Mouse (Mus musculus) stomach, embryonic 14.5 days (tissue): Measurements from ENCODE around the gene Arhgap1. TPM values are rescaled to one million over a fixed set of nuclear protein-coding genes. Genes with fewer than 3 reads are reported as not detected.
"Not testable (repeated sequence)": the region's sequence is repeated elsewhere in the genome, so short reads cannot be mapped to it uniquely, and the experiment has no call there.

Experiments
- ATAC-seq: fragments of 200-750 bp; cut with Nextera tagmentation; 2 replicates; pipeline ENCODE4 v1.8.0; 2017; ENCODE audit warnings: low read depth, moderate TSS enrichment; ENCODE audit not compliant: insufficient number of reproducible peaks, insufficient read depth, low FRiP score
- H3K27ac ChIP-seq: fragments of 300-500 bp; sonication (generic); 2 replicates; pipeline ENCODE4 v1.5.1; 2014; ENCODE audit warnings: mild to moderate bottlenecking, low read length, moderate library complexity, mixed read lengths
- H3K27me3 ChIP-seq: fragments of 300-500 bp; sonication (generic); 2 replicates; pipeline ENCODE4 v1.6.1; 2014; ENCODE audit warnings: low read length, control low read depth, mixed read lengths; ENCODE audit not compliant: control insufficient read depth, insufficient read depth
- H3K36me3 ChIP-seq: fragments of 300-500 bp; sonication (generic); 2 replicates; pipeline ENCODE4 v1.6.1; 2014; ENCODE audit warnings: mild to moderate bottlenecking, control low read depth, low read length, moderate library complexity, mixed read lengths; ENCODE audit not compliant: control insufficient read depth, insufficient read depth
- H3K4me1 ChIP-seq: fragments of 300-500 bp; sonication (generic); 2 replicates; pipeline ENCODE4 v1.6.1; 2014; ENCODE audit warnings: low read length, control low read depth, mixed read lengths; ENCODE audit not compliant: control insufficient read depth, insufficient read depth
- H3K4me2 ChIP-seq: fragments of 300-500 bp; sonication (generic); replicated peaks from 2 replicates; pipeline ENCODE4 v1.6.1; 2014; ENCODE audit warnings: low read depth, low read length, control low read depth
- H3K4me3 ChIP-seq: fragments of 300-500 bp; sonication (generic); 2 replicates; pipeline ENCODE4 v1.5.1; 2014; ENCODE audit warnings: low read depth, low read length, control low read depth
- H3K9ac ChIP-seq: fragments of 300-500 bp; sonication (generic); replicated peaks from 2 replicates; pipeline ENCODE4 v1.6.1; 2014; ENCODE audit warnings: low read depth, mild to moderate bottlenecking, control low read depth, low read length, moderate library complexity, mixed read lengths
- H3K9me3 ChIP-seq: fragments of 300-500 bp; sonication (generic); 2 replicates; pipeline ENCODE4 v1.6.1; 2016; ENCODE audit warnings: low read depth, low read length, control low read depth; ENCODE audit not compliant: control insufficient read depth
- WGBS: fragments of 180-500 bp; shearing (Covaris S2); extraction: QIAGEN DNeasy Blood & Tissue Kit; methylation state at CpG from one replicate; pipeline ENCODE4 v1.1.7; 2014; 5-methylcytosine and 5-hydroxymethylcytosine counted together
- polyA plus RNA-seq: library from polyadenylated mRNA; unstranded; fragments of >200 nt; fragmentation: Nextera tagmentation; extraction: Ambion mirVana; gene quantifications from 2 replicates; pipeline ENCODE4 v1.2.1, GENCODE M21; 2014

Gene Arhgap1
- polyA plus RNA-seq, result 147 and 154 TPM in 2 replicates

DNA sequence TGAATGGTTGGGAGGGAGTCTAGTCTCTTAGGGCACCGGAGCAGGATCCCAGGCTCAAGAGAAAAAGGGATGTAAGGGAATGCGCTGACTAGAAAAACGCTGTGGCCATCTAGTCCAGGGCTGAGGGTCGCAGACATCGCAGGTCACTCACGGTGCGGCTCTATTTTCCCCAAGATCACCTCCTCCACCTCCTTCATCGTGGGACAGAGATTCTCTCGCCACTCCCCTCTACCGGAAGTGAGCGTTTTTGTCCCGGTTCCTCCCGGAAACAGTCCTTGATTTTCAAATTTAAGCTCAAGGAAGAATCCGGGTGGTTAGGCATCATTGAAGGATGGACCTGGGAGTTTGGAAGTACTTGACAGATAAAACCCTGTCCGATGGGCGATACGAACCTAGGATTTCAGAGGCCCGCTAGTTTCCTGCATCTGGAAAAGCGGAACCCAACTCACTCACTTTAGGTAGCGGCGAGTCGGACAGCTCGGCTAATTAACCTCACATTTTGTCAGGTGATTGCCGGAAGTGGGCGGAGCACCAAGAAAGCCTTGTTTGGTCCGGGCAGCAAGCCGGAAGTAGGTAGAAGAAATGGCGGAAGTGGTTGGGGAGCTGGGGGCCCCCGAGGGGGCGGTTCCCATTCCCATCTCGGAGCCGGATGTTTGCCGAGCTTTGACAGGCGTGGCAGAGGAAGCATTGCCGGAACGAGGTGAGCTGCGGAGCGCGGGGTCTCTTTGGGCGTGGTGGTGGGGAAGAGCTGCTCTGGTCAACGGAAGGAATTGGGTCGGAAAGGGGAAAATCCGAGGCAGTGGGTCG is at the start of gene Arhgap1, which contains the start of gene Zfp408:
Arhgap1 (plus strand) TSS at position 308 of the 807 bp plus-strand sequence.
Zfp408 (minus strand) TSS at position 239 of the 807 bp plus-strand sequence.
- Histone ChIP-seq H3K36me3 (peaks cover 45% of the 10 kb centered on the region), H3K4me1 (peaks cover 14% of the 10 kb centered on the region; the same call in 1 of the 2 replicates), H3K4me2 (peak within 1 kb of the TSS; percentile 88), H3K27me3 (no peaks in the 10 kb centered on the region), H3K4me3 (peak within 1 kb of the TSS; percentile 88), H3K9ac (peak within 1 kb of the TSS; percentile 85), H3K27ac (peak within 1 kb of the TSS; percentile 86), H3K9me3 (no peaks in the 10 kb centered on the region)
- peak; percentile 95 for ATAC-seq
- under 1% methylated on average over 44 of the region's 44 CpGs for WGBS

DNA sequence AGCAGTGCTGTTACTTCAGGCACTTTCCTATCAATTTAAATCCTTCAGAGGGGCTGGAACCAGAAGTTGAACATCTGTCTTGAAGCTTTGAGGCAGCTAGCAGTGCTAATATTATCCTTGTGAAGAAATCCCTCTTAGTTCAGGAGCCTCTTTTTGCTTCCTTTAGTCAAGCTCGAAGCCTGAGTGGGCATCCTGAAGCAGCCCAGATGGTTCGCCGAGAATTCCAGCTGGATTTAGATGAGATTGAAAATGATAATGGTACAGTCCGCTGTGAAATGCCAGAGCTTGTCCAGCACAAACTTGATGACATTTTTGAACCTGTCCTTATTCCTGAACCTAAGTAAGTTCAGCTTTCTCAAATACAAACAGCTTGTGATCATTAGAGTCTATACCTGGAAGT is 49.2 kb upstream of the Arhgap1 start:
- 97% methylated on average over 4 of the region's 4 CpGs for WGBS
- Histone ChIP-seq H3K9ac (no peak overlapping the region), H3K4me3 (no peak overlapping the region), H3K4me1 (no peaks in the 10 kb centered on the region), H3K9me3 (no peaks in the 10 kb centered on the region), H3K27ac (no peak overlapping the region), H3K36me3 (peaks cover 82% of the 10 kb centered on the region), H3K4me2 (no peak overlapping the region), H3K27me3 (no peaks in the 10 kb centered on the region)
- ATAC-seq, result no peak

DNA sequence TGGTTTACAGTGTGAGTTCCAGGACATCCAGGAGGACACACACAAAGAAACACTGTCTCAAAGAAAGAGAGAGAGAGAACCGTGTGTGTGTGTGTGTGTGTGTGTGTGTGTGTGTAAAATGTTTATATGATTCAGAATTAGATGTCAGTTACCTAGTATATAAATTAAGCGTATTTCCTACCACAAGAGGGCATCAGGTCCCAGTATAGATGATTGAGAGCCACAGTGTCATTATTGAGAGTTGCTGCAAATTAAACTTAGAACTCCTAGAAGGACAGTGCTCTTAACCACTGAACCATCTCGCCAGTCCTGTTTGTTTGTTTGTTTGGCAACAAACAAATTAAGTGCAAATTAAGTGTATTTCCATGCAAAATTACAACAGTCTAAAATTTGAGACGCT is 47.3 kb upstream of the Arhgap1 start:
- 91% methylated on average over 4 of the region's 4 CpGs for WGBS
- ATAC-seq, result no peak
- no peak overlapping the region for H3K9ac ChIP-seq
- no peak overlapping the region for H3K4me3 ChIP-seq
- no peak overlapping the region for H3K27ac ChIP-seq
- no peak overlapping the region for H3K4me2 ChIP-seq
- no peaks in the 10 kb centered on the region for H3K27me3 ChIP-seq
- H3K9me3 ChIP-seq, result no peaks in the 10 kb centered on the region
- H3K36me3 ChIP-seq, result peaks cover 79% of the 10 kb centered on the region
- no peaks in the 10 kb centered on the region for H3K4me1 ChIP-seq

DNA sequence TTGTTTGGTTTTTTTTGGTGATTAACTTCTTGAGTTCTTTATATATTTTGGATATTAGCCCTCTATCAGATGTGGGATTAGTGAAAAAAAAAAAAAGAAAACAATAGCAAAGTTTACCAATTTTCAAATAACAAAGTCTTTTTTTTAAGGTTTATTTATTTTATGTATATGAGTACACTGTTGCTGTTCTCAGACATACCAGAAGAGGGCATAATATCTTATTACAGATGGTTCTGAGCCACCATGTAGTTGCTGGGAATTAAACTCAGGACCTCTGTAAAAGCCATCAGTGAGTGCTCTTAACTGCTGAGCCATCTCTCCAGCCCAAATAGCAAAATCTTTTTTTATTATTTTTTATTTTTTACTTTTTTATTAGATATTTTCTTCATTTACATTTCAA is 40.3 kb upstream of the Arhgap1 start:
- peaks cover 55% of the 10 kb centered on the region for H3K36me3 ChIP-seq
- not testable (repeated sequence) for H3K9me3 ChIP-seq, H3K4me2 ChIP-seq, ATAC-seq, H3K27me3 ChIP-seq, H3K9ac ChIP-seq, H3K4me1 ChIP-seq, H3K27ac ChIP-seq, H3K4me3 ChIP-seq

DNA sequence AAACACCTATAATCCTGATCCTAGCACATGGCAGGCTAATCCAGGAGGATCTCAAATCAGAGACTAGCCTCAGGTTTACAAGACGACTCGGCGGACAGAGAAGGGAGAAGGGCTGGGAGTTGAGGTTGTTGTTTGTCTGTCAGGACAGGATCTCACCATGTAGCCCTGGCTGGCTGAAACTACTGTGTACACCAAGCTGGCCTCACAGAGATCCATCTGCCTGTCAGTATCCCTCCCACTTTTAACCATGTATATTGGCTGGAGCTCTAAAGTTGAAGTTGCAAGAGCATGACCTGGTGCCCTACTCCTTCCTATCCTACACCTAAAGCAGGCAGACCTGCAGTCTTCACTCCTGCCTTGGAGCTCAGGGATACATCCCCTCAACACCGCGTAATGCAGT is 27.3 kb upstream of the Arhgap1 start:
- Histone ChIP-seq H3K27me3 (no peaks in the 10 kb centered on the region), H3K4me1 (no peaks in the 10 kb centered on the region), H3K36me3 (peaks cover 38% of the 10 kb centered on the region), H3K9me3 (no peaks in the 10 kb centered on the region), H3K9ac (no peak overlapping the region), H3K4me3 (no peak overlapping the region), H3K27ac (no peak overlapping the region), H3K4me2 (no peak overlapping the region)
- no peak for ATAC-seq
- 96% methylated on average over 5 of the region's 5 CpGs for WGBS

DNA sequence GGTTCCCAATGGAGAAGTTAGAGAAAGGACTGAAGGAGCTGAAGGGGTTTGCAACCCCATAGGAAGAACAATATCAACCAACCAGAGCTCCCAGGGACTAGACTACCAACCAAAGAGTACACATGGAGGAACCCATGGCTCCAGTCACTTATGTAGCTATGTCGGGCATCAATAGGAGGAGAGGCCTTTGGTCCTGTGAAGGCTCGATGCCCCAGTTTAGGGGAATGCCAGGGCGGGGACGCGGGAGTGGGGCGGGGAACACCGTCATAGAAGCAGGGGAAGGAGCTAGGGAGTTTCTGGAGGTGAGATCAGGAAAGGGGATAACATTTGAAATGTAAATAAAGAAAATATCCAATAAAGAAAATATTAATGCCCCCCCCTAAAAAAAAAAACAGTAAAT is 26.3 kb upstream of the Arhgap1 start:
- H3K36me3 ChIP-seq, result peaks cover 29% of the 10 kb centered on the region
- not testable (repeated sequence) for H3K9me3 ChIP-seq, H3K4me1 ChIP-seq, H3K27ac ChIP-seq, H3K9ac ChIP-seq, H3K27me3 ChIP-seq, ATAC-seq, H3K4me2 ChIP-seq, H3K4me3 ChIP-seq
- 89% methylated on average over 7 of the region's 7 CpGs for WGBS

DNA sequence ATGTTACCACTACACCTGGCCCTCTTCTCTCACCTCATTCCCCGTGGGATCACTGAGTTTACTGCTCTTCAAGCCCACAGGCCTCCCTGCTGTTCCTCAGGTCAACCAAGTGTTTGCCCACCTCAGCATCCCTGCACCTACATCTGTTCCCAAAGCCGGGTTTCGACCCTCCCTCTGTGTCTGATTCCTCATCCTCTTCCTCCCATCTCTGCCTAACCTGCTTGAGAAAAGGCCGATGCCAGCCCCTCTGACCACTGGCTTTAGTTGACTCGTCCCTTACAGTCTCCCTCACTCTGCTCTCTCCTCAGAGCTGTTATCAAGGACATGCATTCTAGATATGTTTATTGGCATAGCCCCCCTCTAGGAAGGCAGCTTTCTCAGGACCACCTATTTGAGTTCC is 22.2 kb upstream of the Arhgap1 start:
- H3K4me3 ChIP-seq, result no peak overlapping the region
- H3K9ac ChIP-seq, result no peak overlapping the region
- no peaks in the 10 kb centered on the region for H3K27me3 ChIP-seq
- ATAC-seq, result no peak
- WGBS, result 78% methylated on average over 5 of the region's 5 CpGs
- no peak overlapping the region for H3K27ac ChIP-seq
- no peaks in the 10 kb centered on the region; the same call in 1 of the 2 replicates for H3K36me3 ChIP-seq
- no peak overlapping the region for H3K4me2 ChIP-seq
- H3K4me1 ChIP-seq, result no peaks in the 10 kb centered on the region
- H3K9me3 ChIP-seq, result no peaks in the 10 kb centered on the region

DNA sequence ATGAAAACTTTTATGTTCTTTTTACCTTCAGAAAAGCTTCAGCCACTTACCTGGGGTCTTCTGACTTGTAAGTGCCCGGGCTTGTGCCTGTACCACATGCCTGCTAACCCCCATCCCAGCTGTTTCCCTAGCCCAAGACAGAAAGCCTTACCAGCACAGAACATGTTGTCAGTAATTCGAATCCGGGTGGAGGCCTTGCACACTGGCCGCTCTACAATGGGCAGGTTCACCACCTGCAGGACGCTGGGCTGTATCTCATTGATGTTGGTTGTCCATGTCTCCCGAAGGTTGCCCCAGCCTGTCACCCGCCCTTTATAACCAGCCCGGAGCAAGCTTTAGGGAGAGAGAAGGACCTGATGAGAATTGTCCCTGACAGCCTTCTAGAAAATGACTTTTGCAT is 21.5 kb upstream of the Arhgap1 start:
- Histone ChIP-seq H3K9ac (no peak overlapping the region), H3K4me2 (no peak overlapping the region), H3K4me1 (no peaks in the 10 kb centered on the region), H3K9me3 (no peaks in the 10 kb centered on the region), H3K27me3 (no peaks in the 10 kb centered on the region), H3K4me3 (no peak overlapping the region), H3K27ac (no peak overlapping the region), H3K36me3 (no peaks in the 10 kb centered on the region; the same call in 1 of the 2 replicates)
- WGBS, result 87% methylated on average over 8 of the region's 8 CpGs
- no peak for ATAC-seq

DNA sequence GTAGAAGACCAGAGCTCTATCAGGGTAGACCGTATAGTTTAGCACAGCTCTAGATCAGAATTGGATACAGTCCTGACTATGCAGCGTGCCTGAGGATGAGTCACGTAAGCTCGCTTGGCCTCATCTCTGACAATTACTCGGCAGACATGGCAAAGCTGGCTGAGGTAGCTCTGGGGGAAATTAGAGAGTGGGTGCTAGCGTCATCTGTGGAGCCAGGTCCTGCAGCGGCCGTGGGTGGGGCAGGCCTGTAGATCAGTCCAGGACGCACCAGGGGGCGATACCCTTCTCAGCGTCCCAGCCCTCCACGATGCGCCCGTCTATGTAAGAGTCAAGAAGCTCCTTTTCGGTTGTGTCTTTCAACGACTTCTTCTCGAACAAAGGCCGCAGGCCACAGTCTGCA is 20.0 kb upstream of the Arhgap1 start:
- no peak for ATAC-seq
- Histone ChIP-seq H3K4me1 (no peaks in the 10 kb centered on the region), H3K36me3 (no peaks in the 10 kb centered on the region), H3K4me3 (no peak overlapping the region), H3K27ac (no peak overlapping the region), H3K4me2 (no peak overlapping the region), H3K9ac (no peak overlapping the region), H3K9me3 (no peaks in the 10 kb centered on the region), H3K27me3 (no peaks in the 10 kb centered on the region)
- WGBS, result 88% methylated on average over 18 of the region's 18 CpGs
